Mouse (Mus musculus): ENCODE measurements around the gene Atrnl1. TPM values are rescaled to one million over a fixed set of nuclear protein-coding genes. Genes with fewer than 3 reads are reported as not detected.

Gene Atrnl1
- polyA plus RNA-seq, 1 experiment, result 18.6 TPM

- 93% methylated on average over 3 of the region's 3 CpGs for WGBS
- no peak for DNase-seq
- Histone ChIP-seq H3K4me3 (replicated peaks; ENCODE audit: extremely low read depth, low read depth, low read length) (no peak overlapping the region), H3K4me1 (ENCODE audit: control insufficient read depth, insufficient read depth, low read length) (no peaks in the 10 kb centered on the region; the same call in 1 of the 2 replicates)
- TF ChIP-seq CTCF (IDR thresholded peaks at IDR 0.05; ENCODE audit: insufficient read depth, low read length) (no peak), POLR2A (IDR thresholded peaks at IDR 0.05; ENCODE audit: borderline replicate concordance, extremely low read depth, low read depth, low read length) (no peak)
These were observed 346.5 kb downstream of the Atrnl1 start for GRCm38 (mm10) chr19:57957363-57957762.

GRCm38 (mm10) chr19:57958154-57958553, 347.3 kb downstream of the Atrnl1 start:
- DNase-seq, result no peak
- Histone ChIP-seq H3K4me1 (ENCODE audit: control insufficient read depth, insufficient read depth, low read length) (no peaks in the 10 kb centered on the region; the same call in 1 of the 2 replicates), H3K4me3 (replicated peaks; ENCODE audit: extremely low read depth, low read depth, low read length) (no peak overlapping the region)
- TF ChIP-seq POLR2A (IDR thresholded peaks at IDR 0.05; ENCODE audit: borderline replicate concordance, extremely low read depth, low read depth, low read length), result no peak
- TF ChIP-seq CTCF (IDR thresholded peaks at IDR 0.05; ENCODE audit: insufficient read depth, low read length), result no peak

- 81% methylated on average over 5 of the region's 5 CpGs for WGBS
These were observed 347.9 kb downstream of the Atrnl1 start for GRCm38 (mm10) chr19:57958726-57959125.

GRCm38 (mm10) chr19:57961321-57961720, 350.5 kb downstream of the Atrnl1 start:
- DNase-seq, result no peak
- 86% methylated on average over 3 of the region's 3 CpGs for WGBS
- TF ChIP-seq CTCF (IDR thresholded peaks at IDR 0.05; ENCODE audit: insufficient read depth, low read length) (no peak), POLR2A (IDR thresholded peaks at IDR 0.05; ENCODE audit: borderline replicate concordance, extremely low read depth, low read depth, low read length) (no peak)
- no peak overlapping the region for H3K4me3 ChIP-seq (replicated peaks; ENCODE audit: extremely low read depth, low read depth, low read length)
- H3K4me1 ChIP-seq (ENCODE audit: control insufficient read depth, insufficient read depth, low read length), result no peaks in the 10 kb centered on the region; the same call in 1 of the 2 replicates

More at GRCm38 (mm10) chr19:57958726-57959125, 347.9 kb downstream of the Atrnl1 start:
- Histone ChIP-seq H3K4me3 (replicated peaks; ENCODE audit: extremely low read depth, low read depth, low read length) (no peak overlapping the region), H3K4me1 (ENCODE audit: control insufficient read depth, insufficient read depth, low read length) (no peaks in the 10 kb centered on the region; the same call in 1 of the 2 replicates)
- TF ChIP-seq POLR2A (IDR thresholded peaks at IDR 0.05; ENCODE audit: borderline replicate concordance, extremely low read depth, low read depth, low read length) (no peak), CTCF (IDR thresholded peaks at IDR 0.05; ENCODE audit: insufficient read depth, low read length) (no peak)
- no peak for DNase-seq

- Histone ChIP-seq H3K4me3 (replicated peaks; ENCODE audit: extremely low read depth, low read depth, low read length) (no peak overlapping the region), H3K4me1 (ENCODE audit: control insufficient read depth, insufficient read depth, low read length) (no peaks in the 10 kb centered on the region)
- TF ChIP-seq CTCF (IDR thresholded peaks at IDR 0.05; ENCODE audit: insufficient read depth, low read length) (no peak), POLR2A (IDR thresholded peaks at IDR 0.05; ENCODE audit: borderline replicate concordance, extremely low read depth, low read depth, low read length) (no peak)
- WGBS, result 84% methylated on average over 16 of the region's 16 CpGs
- DNase-seq, result no peak
These were observed 351.2 kb downstream of the Atrnl1 start for GRCm38 (mm10) chr19:57961738-57962640.

GRCm38 (mm10) chr19:57963874-57964273, 353.0 kb downstream of the Atrnl1 start:
- WGBS, result 92% methylated on average over 6 of the region's 6 CpGs

GRCm38 (mm10) chr19:57969766-57970165, 358.9 kb downstream of the Atrnl1 start:
- WGBS, result 96% methylated on average over 7 of the region's 7 CpGs
- no peaks in the 10 kb centered on the region for H3K4me1 ChIP-seq (ENCODE audit: control insufficient read depth, insufficient read depth, low read length)
- H3K4me3 ChIP-seq (replicated peaks; ENCODE audit: extremely low read depth, low read depth, low read length), result no peak overlapping the region
- TF ChIP-seq POLR2A (IDR thresholded peaks at IDR 0.05; ENCODE audit: borderline replicate concordance, extremely low read depth, low read depth, low read length) (no peak), CTCF (IDR thresholded peaks at IDR 0.05; ENCODE audit: insufficient read depth, low read length) (no peak)
- DNase-seq, result no peak

More at GRCm38 (mm10) chr19:57963874-57964273, 353.0 kb downstream of the Atrnl1 start:
- DNase-seq, result no peak
- TF ChIP-seq POLR2A (IDR thresholded peaks at IDR 0.05; ENCODE audit: borderline replicate concordance, extremely low read depth, low read depth, low read length), result no peak
- no peak for TF ChIP-seq CTCF (IDR thresholded peaks at IDR 0.05; ENCODE audit: insufficient read depth, low read length)
- H3K4me3 ChIP-seq (replicated peaks; ENCODE audit: extremely low read depth, low read depth, low read length), result no peak overlapping the region
- H3K4me1 ChIP-seq (ENCODE audit: control insufficient read depth, insufficient read depth, low read length), result no peaks in the 10 kb centered on the region

- H3K4me1 ChIP-seq (ENCODE audit: control insufficient read depth, insufficient read depth, low read length), result no peaks in the 10 kb centered on the region
- DNase-seq, result no peak
- H3K4me3 ChIP-seq (replicated peaks; ENCODE audit: extremely low read depth, low read depth, low read length), result no peak overlapping the region
- 69% methylated on average over 13 of the region's 13 CpGs for WGBS
- no peak for TF ChIP-seq CTCF (IDR thresholded peaks at IDR 0.05; ENCODE audit: insufficient read depth, low read length)
- TF ChIP-seq POLR2A (IDR thresholded peaks at IDR 0.05; ENCODE audit: borderline replicate concordance, extremely low read depth, low read depth, low read length), result no peak
These were observed 359.6 kb downstream of the Atrnl1 start for GRCm38 (mm10) chr19:57970342-57970895.

- H3K4me3 ChIP-seq (replicated peaks; ENCODE audit: extremely low read depth, low read depth, low read length), result no peak overlapping the region
- WGBS, result 93% methylated on average over 6 of the region's 6 CpGs
- H3K4me1 ChIP-seq (ENCODE audit: control insufficient read depth, insufficient read depth, low read length), result no peaks in the 10 kb centered on the region
- TF ChIP-seq POLR2A (IDR thresholded peaks at IDR 0.05; ENCODE audit: borderline replicate concordance, extremely low read depth, low read depth, low read length), result no peak
- TF ChIP-seq CTCF (IDR thresholded peaks at IDR 0.05; ENCODE audit: insufficient read depth, low read length), result no peak
- no peak for DNase-seq
These were observed 364.4 kb downstream of the Atrnl1 start for GRCm38 (mm10) chr19:57975201-57975600.
